Mouse (Mus musculus): ENCODE measurements at regions not wholly inside any gene's neighbourhood (a gene's known extent, or its start where the extent isn't known, plus 50 kb on each side); places are given as distances from the start of the nearest gene placed in this dataset.
"Not testable (repeated sequence)": the region's sequence is repeated elsewhere in the genome, so short reads cannot be mapped to it uniquely, and the experiment has no call there.

GRCm38 (mm10) chr14:19327321-19327720 is 91.4 kb downstream of the Gm21738 start:
- H3K36me3 ChIP-seq = no peaks in the 10 kb centered on the region
- H3K9me3 ChIP-seq = peaks cover 5% of the 10 kb centered on the region; the same call in 1 of the 2 replicates
- H3K27ac ChIP-seq = no peak overlapping the region
- H3K27me3 ChIP-seq = no peaks in the 10 kb centered on the region
- WGBS = 78% methylated on average over 6 of the region's 6 CpGs
- no peaks in the 10 kb centered on the region for H3K4me1 ChIP-seq
- no peak overlapping the region for H3K4me2 ChIP-seq
- no peak for ATAC-seq (ENCODE audit: borderline replicate concordance, extremely low read depth, low FRiP score, low TSS enrichment)
- H3K9ac ChIP-seq = no peak overlapping the region
- H3K4me3 ChIP-seq = no peak overlapping the region

GRCm38 (mm10) chr14:19311614-19312013 is 107.1 kb downstream of the Gm21738 start:
- WGBS = 64% methylated on average over 21 of the region's 21 CpGs
- Histone ChIP-seq H3K9me3 (no peaks in the 10 kb centered on the region), H3K36me3 (no peaks in the 10 kb centered on the region), H3K9ac (no peak overlapping the region), H3K4me1 (no peaks in the 10 kb centered on the region), H3K4me2 (no peak overlapping the region), H3K27me3 (no peaks in the 10 kb centered on the region), H3K27ac (no peak overlapping the region), H3K4me3 (no peak overlapping the region)
- no peak for ATAC-seq (ENCODE audit: borderline replicate concordance, extremely low read depth, low FRiP score, low TSS enrichment)

- ATAC-seq (ENCODE audit: borderline replicate concordance, extremely low read depth, low FRiP score, low TSS enrichment); H3K4me2 ChIP-seq; H3K9ac ChIP-seq; H3K36me3 ChIP-seq; H3K4me3 ChIP-seq; H3K4me1 ChIP-seq; H3K27ac ChIP-seq; H3K27me3 ChIP-seq; H3K9me3 ChIP-seq: not testable (repeated sequence)
- WGBS = 55% methylated on average over 4 of the region's 4 CpGs
These were observed 115.9 kb downstream of the Gm21738 start for GRCm38 (mm10) chr14:19302859-19303258.

DNA sequence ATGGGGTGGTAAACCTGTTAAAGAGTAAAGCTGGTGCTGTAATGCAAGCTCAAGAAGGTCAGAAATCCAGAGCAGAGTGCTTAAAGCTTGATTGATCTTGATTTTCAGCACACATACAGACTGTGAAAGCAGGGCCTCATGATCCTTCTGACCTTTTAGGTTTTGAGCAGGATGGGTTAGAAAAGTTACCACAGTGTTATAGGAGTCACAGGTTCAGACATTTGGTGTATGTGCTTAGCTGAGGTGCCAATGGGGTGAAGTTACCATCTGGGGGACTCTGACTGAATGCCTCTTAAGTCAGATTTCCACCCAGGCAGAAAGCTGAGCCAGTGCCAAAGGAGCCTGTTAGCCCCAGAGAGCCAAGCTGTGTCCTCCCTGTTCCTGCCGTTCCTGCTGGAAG is 139.6 kb downstream of the Gm21738 start:
- no peak overlapping the region for H3K4me3 ChIP-seq
- H3K27me3 ChIP-seq = no peaks in the 10 kb centered on the region
- H3K4me2 ChIP-seq = no peak overlapping the region
- no peaks in the 10 kb centered on the region for H3K4me1 ChIP-seq
- H3K9ac ChIP-seq = no peak overlapping the region
- H3K9me3 ChIP-seq = no peaks in the 10 kb centered on the region
- no peak for ATAC-seq (ENCODE audit: borderline replicate concordance, extremely low read depth, low FRiP score, low TSS enrichment)
- no peaks in the 10 kb centered on the region for H3K36me3 ChIP-seq
- WGBS = 74% methylated on average over 1 of the region's 1 CpGs
- no peak overlapping the region for H3K27ac ChIP-seq

DNA sequence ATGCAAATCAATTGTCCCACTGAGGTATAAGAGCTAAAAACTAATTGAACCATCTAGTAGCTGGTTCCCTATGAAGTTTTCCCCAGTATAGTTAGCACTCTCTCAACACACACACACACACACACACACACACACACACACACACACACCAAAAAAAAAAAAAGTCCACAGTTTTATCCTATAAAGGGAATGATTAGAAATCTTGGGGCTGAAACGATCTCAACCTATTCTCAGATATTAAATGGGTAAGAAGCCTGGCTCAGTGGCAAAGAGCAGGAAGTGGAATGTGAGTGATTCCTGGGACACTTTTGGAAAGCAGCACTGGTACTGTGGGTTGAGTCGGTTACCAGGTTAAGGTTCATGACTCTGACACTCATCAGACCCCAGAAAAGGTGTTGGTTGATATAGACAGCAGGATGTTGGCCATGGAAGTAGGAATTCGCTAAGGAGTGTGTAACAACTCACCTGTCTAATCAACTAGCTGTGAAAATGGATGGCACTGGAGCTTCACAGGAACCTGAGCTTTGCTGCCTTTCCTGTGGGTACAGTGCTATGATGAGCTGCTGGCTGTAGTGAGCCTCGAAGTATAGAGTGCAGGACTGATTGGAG is 140.8 kb downstream of the Gm21738 start:
- WGBS = 49% methylated on average over 4 of the region's 4 CpGs
- Histone ChIP-seq H3K4me2 (no peak overlapping the region), H3K4me3 (no peak overlapping the region), H3K9ac (no peak overlapping the region), H3K4me1 (no peaks in the 10 kb centered on the region), H3K9me3 (no peaks in the 10 kb centered on the region), H3K36me3 (no peaks in the 10 kb centered on the region), H3K27me3 (no peaks in the 10 kb centered on the region), H3K27ac (no peak overlapping the region)
- ATAC-seq (ENCODE audit: borderline replicate concordance, extremely low read depth, low FRiP score, low TSS enrichment) = peak; percentile 86
